Mouse (Mus musculus): ENCODE data around the gene Pou4f1. TPM values are rescaled to one million over a fixed set of nuclear protein-coding genes. Genes with fewer than 3 reads are reported as not detected.

Gene Pou4f1
- polyA plus RNA-seq, 1 experiment = 0.08 TPM

DNA sequence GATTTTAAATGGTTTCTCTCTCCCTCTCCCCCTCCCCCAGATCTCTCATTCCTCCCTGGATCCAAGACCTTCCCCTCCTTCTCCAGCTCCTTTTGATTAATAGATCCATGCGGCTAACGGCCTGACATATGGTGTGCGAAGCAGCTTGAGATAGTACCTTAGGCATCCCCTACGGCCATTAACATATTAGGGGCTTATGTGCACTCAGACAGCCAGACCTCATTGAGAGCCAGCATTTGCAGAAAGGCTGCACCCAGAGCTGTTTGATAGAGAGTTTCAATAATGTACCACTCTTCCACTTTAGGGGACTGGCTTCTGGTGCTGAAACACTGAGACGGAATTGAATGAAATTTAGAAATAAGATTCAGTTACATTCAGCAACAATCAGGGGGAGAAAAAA, 10.8 kb downstream of the Pou4f1 start:
- DNase-seq (ENCODE audit: low spot score) = no peak

DNA sequence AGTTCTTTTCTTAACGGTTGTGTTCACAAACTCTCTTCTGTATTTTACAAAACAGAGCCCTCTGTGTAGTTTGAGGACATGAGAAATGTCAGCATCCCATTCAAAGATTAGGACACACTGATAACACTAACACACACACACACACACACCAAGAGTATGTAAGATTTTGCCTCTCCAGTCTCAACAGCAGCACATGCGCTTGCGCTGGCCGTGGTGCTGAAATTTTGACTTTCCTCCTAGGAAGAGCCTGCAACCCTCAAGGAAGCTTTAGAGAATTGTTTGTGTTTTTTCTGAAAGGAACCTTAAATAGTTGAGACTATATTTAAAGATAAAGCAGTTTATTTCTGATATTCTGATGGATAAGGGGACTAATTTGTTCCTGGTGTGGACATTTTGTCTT, 14.0 kb downstream of the Pou4f1 start:
- no peak for DNase-seq (ENCODE audit: low spot score)

DNA sequence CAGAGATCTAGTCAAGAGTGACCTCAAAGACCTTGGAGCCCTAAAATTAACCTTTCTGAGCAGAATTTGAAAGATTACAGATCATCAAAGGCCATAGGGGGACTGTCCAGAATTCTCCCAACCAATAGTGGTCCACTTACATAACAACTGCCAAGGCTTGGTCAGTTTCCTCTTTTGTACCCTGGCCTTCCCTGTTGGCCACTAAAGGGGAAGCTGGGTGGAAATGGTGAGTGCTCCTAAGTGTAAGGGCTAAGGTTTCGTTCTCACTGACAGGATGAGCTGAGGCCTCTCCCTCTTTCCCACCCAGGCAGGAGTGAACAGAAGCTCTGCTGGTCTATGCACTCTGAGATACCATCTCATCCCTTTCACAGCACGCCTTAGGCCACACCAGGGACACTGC, 33.5 kb downstream of the Pou4f1 start:
- no peak for DNase-seq (ENCODE audit: low spot score)

DNA sequence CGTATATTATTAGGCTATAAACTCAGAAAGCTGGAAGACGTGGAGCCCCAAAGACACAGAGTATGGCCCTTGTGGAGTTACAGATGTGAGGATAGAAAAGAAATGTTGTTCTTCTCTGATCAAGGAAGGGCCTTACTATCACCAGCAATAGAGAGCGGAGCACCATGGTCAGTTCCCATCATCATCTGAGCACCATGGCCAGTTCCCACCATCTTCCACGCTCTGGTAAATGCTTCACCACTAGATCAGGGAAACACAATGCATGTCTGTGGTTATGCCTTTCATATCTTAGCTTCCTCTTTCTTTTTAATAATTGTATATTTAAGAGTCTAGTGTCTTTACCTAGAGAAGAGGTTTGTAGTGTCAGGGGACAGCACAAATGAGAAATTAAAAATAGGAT, 37.0 kb downstream of the Pou4f1 start:
- DNase-seq (ENCODE audit: low spot score) = no peak

DNA sequence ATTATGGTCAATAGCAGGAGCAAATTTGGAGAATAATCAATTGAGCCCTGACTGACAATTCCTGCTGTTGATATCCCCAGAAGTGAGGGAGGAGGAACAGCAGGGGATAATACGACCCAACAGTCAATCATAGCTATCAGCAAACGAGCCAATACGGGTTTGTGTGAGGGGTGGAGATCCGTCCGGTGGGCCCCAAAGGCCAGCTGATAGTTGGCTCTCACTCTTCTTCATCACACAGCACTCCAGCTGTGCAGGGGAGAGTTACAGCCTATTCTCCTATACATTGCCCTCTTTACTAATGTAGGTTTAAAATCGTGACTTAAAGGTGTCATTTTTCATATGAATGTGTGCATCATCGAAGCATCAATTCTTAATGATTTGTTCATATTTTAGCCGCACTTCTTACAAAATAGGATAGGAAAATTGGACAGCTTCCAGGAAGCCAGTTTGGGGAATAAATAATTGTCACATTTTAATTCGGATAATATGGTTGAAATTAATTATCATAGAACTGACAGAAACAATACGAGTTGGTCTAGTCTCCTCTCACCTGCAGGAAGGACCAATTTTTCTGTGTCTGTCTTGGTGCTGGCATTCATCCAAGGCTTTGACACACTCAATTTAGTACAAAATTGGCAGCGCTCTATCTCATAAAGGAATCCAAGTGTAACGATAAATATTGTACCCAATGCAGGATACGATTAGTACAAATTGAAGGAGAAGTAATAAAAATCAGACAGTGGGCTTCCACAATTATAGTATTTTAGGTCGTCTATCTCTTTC, 43.9 kb downstream of the Pou4f1 start:
- no peak for DNase-seq (ENCODE audit: low spot score)

Other genes starting within 250 kb of the Pou4f1 start
- gene Rnf219, start 54.6 kb upstream of the Pou4f1 start, polyA plus RNA-seq (2012; rRNA removed) = 5.8 and 5.9 TPM in 2 replicates